ENCODE assay signal across 10 mouse cellular contexts in the genomic region with DNA sequence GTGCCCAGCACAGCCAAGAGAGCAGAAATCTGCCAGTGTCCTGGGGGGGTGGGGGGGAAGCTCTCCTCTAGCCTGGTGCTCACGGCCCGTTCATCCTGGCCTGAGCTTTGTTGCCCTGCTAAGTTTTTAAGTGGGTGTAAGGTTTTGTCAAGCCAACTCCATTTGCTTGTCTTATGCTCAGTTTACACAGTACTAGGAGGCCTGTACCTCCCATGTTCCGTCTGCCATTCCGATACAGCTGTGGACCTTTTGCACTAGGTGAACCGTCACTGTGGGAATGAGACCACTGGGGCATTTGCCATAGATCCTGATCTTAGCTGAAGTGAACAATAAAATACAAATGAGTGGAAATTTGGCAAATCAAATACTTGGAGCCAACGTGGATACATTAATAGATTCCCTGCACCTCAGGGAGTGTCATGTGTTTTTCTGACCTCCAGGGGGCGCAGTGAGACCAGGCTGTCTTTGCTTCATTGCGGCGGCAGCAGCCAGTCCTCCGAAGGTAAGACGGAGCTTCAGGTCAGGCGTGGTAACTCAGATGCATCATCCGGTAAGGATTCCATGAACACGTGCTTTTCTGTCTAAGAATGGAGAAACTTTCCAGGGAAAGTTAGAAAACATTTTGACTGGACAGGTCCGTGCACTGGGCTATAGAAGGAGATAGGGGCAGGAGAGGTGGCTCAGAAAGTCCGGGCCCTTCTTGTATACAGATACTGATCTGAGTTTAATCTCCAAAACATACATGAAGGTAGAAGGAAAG. TPM values are rescaled to one million over a fixed set of nuclear protein-coding genes. Genes with fewer than 3 reads are reported as not detected.
A peak's percentile ranks its signal among the peaks of the same experiment; 100 is the strongest.
DNase-seq lines count a peak whose midpoint lies in the region; ATAC-seq lines count a peak whose summit lies in the region.
"Had no signal": no experiment of that assay in that cellular context is flagged by ENCODE, and none has a peak within 500 bp of the region (broad histone marks: within the 10 kb centered on the region; RNA-seq: fewer than 3 reads in every experiment).

No protein-coding gene starts in this region.

- H3K36me3 ChIP-seq in intestine, embryonic 14.5 days (ENCODE audit: control insufficient read depth, insufficient read depth, low read length) = no peaks in the 10 kb centered on the region
- no peaks in the 10 kb centered on the region for H3K36me3 ChIP-seq in midbrain, embryonic 14.5 days (ENCODE audit: control insufficient read depth, insufficient read depth, low read length)
- H3K36me3 ChIP-seq: lung, embryonic 15.5 days had no signal

- ATAC-seq in frontal cortex, adult (ENCODE audit: low TSS enrichment) = peak; percentile 88
- ATAC-seq in intestine, embryonic 14.5 days (replicated peaks; ENCODE audit: low FRiP score, low TSS enrichment, low read depth) = 0 out of 2 replicates have a peak, but pooled peaks have one; percentile 23
- ATAC-seq in midbrain, embryonic 14.5 days (ENCODE audit: low FRiP score, low TSS enrichment) = peak; percentile 51; the same call in 1 of the 2 replicates

- H3K4me2 ChIP-seq in intestine, embryonic 14.5 days (ENCODE audit: low read length) = no peak overlapping the region
- no peak overlapping the region for H3K4me2 ChIP-seq in midbrain, embryonic 14.5 days (ENCODE audit: low read length)
- H3K4me2 ChIP-seq: lung, embryonic 15.5 days had no signal

- no peak overlapping the region for H3K4me3 ChIP-seq in intestine, embryonic 14.5 days (ENCODE audit: low read depth, low read length)
- H3K4me3 ChIP-seq in midbrain, embryonic 14.5 days (replicated peaks; ENCODE audit: low read depth, low read length) = no peak overlapping the region
- H3K4me3 ChIP-seq: lung, embryonic 15.5 days had no signal

- H3K4me1 ChIP-seq in intestine, embryonic 14.5 days (replicated peaks; ENCODE audit: control insufficient read depth, insufficient read depth, low read length) = no peaks in the 10 kb centered on the region
- H3K4me1 ChIP-seq in midbrain, embryonic 14.5 days (ENCODE audit: control insufficient read depth, insufficient read depth, low read length) = no peaks in the 10 kb centered on the region
- H3K4me1 ChIP-seq: lung, embryonic 15.5 days had no signal

- H3K27me3 ChIP-seq in intestine, embryonic 14.5 days (replicated peaks; ENCODE audit: control insufficient read depth, insufficient read depth, low read length) = no peaks in the 10 kb centered on the region
- H3K27me3 ChIP-seq in midbrain, embryonic 14.5 days (ENCODE audit: control insufficient read depth, insufficient read depth, low read length) = no peaks in the 10 kb centered on the region
- H3K27me3 ChIP-seq: lung, embryonic 15.5 days had no signal

- no peak overlapping the region for H3K9ac ChIP-seq in intestine, embryonic 14.5 days (ENCODE audit: low read length)
- no peak overlapping the region for H3K9ac ChIP-seq in midbrain, embryonic 14.5 days (replicated peaks; ENCODE audit: low read length)
- H3K9ac ChIP-seq: lung, embryonic 15.5 days had no signal

- peak; percentile 60 for DNase-seq in gastrocnemius, adult 18-20 months (ENCODE audit: low spot score)
- no peak for DNase-seq in gastrocnemius, postnatal 25 days
- DNase-seq in cerebellum, adult 8-10 months = peak; percentile 35
- peak; percentile 85 for DNase-seq in intestine, embryonic 14.5 days (ENCODE audit: low spot score)
- peak; percentile 67 to 74 for DNase-seq in left cerebral cortex, postnatal 14 days (ENCODE audit: low spot score in 2 of 2)
- peak; percentile 82 for DNase-seq in midbrain, embryonic 14.5 days
- DNase-seq in spleen, postnatal 10 days (ENCODE audit: low spot score in 2 of 2) = peak; percentile 25 to 73

- intact Hi-C loops in left cerebral cortex, postnatal 14 days (cut with DNase I) = loop anchor here (10.0 kb wide), 1 partner anchor 420 kb away; no protein-coding TSS in a partner anchor

- no peaks in the 10 kb centered on the region for H3K9me3 ChIP-seq in intestine, embryonic 14.5 days (ENCODE audit: control insufficient read depth, low read length)
- no peaks in the 10 kb centered on the region for H3K9me3 ChIP-seq in midbrain, embryonic 14.5 days (ENCODE audit: control insufficient read depth, low read length)
- H3K9me3 ChIP-seq: lung, embryonic 15.5 days had no signal

- 41% methylated on average over 16 of the region's 16 CpGs for WGBS in intestine, embryonic 14.5 days
- 40% methylated on average over 16 of the region's 16 CpGs for WGBS in midbrain, embryonic 14.5 days

- H3K27ac ChIP-seq in intestine, embryonic 14.5 days (ENCODE audit: low read depth) = no peak overlapping the region
- H3K27ac ChIP-seq in midbrain, embryonic 14.5 days (replicated peaks; ENCODE audit: low read depth, low read length) = no peak overlapping the region
- H3K27ac ChIP-seq: lung, embryonic 15.5 days had no signal

RNA-seq across cellular contexts. Expression of a gene that starts 25.0 kb away (rescaled TPM):
- total RNA-seq in gastrocnemius, adult 18-20 months (2021) = not detected
- not detected for total RNA-seq in gastrocnemius, postnatal 25 days (2021)
- polyA plus RNA-seq in intestine, embryonic 14.5 days (2014; fragmentation: Nextera tagmentation; extraction: Ambion mirVana) = not detected in 2 replicates
- not detected for total RNA-seq in left cerebral cortex, postnatal 14 days (2021)
- not detected in 2 replicates for polyA plus RNA-seq in midbrain, embryonic 14.5 days (2014; fragmentation: Nextera tagmentation; extraction: Ambion mirVana)
- polyA plus RNA-seq: C2C12; lung, embryonic 15.5 days had no signal

RNA-seq across cellular contexts. Expression of a gene that starts 29.1 kb away (rescaled TPM):
- under 1 TPM; 0.43 TPM for total RNA-seq in gastrocnemius, adult 18-20 months (2021)
- total RNA-seq in gastrocnemius, postnatal 25 days (2021) = 1 to 10 TPM in 1 of 2 experiments, under 1 TPM in 1; 0.61 to 1.2 TPM
- 2.2 and 2.6 TPM in 2 replicates for polyA plus RNA-seq in intestine, embryonic 14.5 days (2014; fragmentation: Nextera tagmentation; extraction: Ambion mirVana)
- total RNA-seq in left cerebral cortex, postnatal 14 days (2021) = 1 to 10 TPM; 8.0 to 9.3 TPM
- polyA plus RNA-seq in midbrain, embryonic 14.5 days (2014; fragmentation: Nextera tagmentation; extraction: Ambion mirVana) = 0.73 and 2.3 TPM in 2 replicates

Comparison
In these comparisons a context has a peak if more than half of its experiments do, and no peak if none do; other contexts are left out.
1. ATAC-seq: peak in every context shown above with its lines; median percentile 88 in frontal cortex, adult; 51 in midbrain, embryonic 14.5 days; 23 in intestine, embryonic 14.5 days.
2. RNA of a gene that starts 29.1 kb away (total RNA-seq): 8.0 to 9.3 TPM in left cerebral cortex, postnatal 14 days; 0.61 to 1.2 TPM in gastrocnemius, postnatal 25 days and 0.43 TPM in gastrocnemius, adult 18-20 months; every median in the first group is over 4 times any median in the second.